Mouse (Mus musculus): ENCODE measurements around the gene Olfr701.

Olfr701 gene

DNA sequence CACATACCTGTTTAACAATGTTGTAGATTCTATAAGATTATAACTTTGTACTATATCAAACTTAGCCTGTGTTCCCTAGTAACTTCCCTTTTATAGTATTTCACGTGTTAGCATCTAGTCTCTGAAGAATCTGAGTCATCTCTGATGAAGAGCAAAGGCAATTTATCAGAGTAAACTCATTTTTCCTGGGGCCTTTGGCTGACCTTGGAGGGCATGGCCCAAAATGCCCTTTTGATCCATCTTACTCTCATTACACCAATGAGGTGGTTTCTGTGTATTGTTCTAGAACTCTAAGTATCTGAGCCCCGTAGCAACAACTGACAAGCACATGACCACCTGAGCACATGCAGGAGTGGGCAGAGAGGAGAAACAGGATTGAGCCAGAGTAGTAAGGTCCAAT is at the start of gene Olfr701:
TSS of gene Olfr701 (plus strand) at position 301 of the 400 bp plus-strand sequence.
- DNase-seq (ENCODE audit: low read depth, low spot score) = no peak

DNA sequence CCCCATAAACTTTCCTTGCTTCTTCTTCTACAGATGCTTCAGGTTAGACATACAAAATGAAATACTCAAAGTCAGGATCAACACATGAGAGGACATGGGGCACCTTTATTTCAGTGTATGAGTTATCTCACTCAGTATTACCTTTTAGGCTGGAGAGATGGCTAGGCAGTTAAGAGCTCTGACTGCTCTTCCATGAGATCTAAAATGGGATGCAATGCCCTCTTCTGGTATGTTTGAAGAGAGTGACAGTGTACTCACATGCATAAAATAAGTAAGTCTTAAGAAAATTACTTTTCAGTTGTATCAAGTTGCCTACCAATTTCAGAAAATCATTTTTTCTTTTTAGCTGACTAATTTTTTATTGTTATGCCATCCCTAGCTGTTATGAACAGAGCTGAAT is 25.6 kb upstream of the Olfr701 start:
- DNase-seq (ENCODE audit: low read depth, low spot score) = no peak

DNA sequence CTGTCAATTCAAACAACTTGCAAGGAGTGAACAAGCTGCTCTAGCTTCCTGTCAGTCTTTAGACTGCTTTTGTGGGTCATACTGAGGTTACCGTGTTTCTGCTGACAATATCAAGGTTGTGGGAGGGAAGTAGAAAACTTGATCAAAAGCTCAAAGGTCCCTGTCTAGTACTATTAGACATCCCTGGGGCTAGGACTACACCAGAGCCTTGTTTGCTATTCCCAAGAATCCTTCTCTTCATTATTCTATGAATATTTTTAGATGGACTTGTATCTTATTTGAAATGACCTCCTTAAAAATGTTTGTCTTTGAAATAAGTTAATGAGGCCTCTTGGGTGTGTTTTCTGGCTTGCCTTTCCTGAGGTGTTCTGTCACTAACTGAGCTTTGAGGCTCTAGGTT is 20.8 kb upstream of the Olfr701 start, which contains the start of gene Olfr699:
TSS of gene Olfr699 (minus strand) at position 101 of the 400 bp plus-strand sequence.
- no peak for DNase-seq (ENCODE audit: low read depth, low spot score)

DNA sequence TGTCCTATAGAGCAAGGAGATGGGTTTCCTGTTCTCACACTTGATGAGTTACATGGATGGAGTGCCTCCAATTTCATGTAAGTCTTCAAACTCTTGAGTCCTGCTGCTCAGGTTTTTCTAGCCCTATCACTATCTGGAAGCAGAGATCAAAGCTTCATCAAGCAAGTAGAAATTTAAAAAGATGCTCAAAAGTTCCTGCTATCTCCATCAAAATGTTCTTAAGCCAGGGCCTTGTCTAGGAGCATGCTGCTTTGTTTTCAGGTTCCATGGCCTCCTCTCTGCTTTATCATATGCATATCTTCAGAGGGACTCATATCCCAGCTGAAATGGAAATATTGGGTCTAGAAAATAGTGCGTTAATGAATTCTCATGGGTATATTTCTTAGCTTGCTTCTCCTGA is 5.2 kb upstream of the Olfr701 start, which contains the start of gene Olfr700:
TSS of gene Olfr700 (minus strand) at position 101 of the 400 bp plus-strand sequence.
- no peak for DNase-seq (ENCODE audit: low read depth, low spot score)

- peak; percentile 0 for DNase-seq (ENCODE audit: low read depth, low spot score)
Measured at GRCm38 (mm10) chr7:106815775-106816174, 1.8 kb downstream of the Olfr701 start.

GRCm38 (mm10) chr7:106818414-106818813 is 4.5 kb downstream of the Olfr701 start:
- no peak for DNase-seq (ENCODE audit: low read depth, low spot score)

DNA sequence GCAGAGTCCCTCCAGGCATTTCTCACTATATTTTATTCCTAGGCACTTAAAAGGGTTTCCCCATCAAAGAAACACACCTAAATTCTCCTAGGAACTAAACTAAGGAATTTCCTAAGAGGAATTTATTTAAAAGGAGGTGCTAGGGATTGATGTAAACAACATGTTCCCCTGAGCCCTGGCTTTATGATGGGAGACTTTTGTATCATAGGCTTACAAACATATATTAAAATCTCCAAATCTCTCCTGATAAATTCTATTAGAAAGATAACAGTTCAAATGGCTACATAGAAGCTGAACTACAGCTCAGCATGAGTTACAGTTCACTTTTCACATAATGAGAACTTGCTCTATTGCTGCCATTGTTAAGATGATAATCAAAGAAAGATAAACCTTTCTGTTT is 19.9 kb downstream of the Olfr701 start, which contains the start of gene Olfr702:
TSS of gene Olfr702 (minus strand) at position 101 of the 400 bp plus-strand sequence.
- DNase-seq (ENCODE audit: low read depth, low spot score) = no peak

GRCm38 (mm10) chr7:106843060-106843459 is 29.1 kb downstream of the Olfr701 start, which contains the start of gene Olfr703:
Gene Olfr703, plus strand, starts transcription at chr7:106843360.
- DNase-seq (ENCODE audit: low read depth, low spot score) = no peak

DNA sequence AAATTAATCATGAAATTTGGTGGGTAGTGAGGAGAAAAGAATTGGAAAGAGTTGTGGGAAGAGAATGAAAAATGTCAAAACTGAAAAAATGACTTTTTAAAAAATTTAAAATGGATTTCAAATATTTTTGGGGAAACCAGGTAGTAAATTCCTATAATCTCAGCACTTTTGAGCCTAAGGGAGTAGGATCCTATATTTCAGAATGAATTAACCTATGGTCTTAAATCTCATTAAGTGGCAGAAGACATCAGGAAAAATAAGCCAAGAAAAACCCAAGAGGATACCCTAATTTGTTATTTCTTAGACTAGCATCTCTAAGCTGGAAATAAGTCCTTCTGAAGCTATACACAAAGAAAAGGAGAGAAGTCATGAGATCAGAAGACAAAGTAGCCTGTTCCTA is 49.0 kb downstream of the Olfr701 start, which contains the start of gene Olfr704:
TSS of gene Olfr704 (plus strand) at position 301 of the 400 bp plus-strand sequence.
- no peak for DNase-seq (ENCODE audit: low read depth, low spot score)
